ENCODE assay signal across 18 mouse cellular contexts in genomic region chr13:45967371-45967770, GRCm38 (mm10).
"Had no signal": no experiment of that assay in that cellular context is flagged by ENCODE, and none has a peak within 500 bp of the region (broad histone marks: within the 10 kb centered on the region; RNA-seq: fewer than 3 reads in every experiment).

No protein-coding gene starts in this region.

- H3K36me3 ChIP-seq: heart, embryonic 13.5 days; heart, embryonic 15.5 days; hindbrain, embryonic 10.5 days; hindbrain, embryonic 12.5 days; limb, embryonic 13.5 days; limb, embryonic 15.5 days; liver, embryonic 12.5 days had no signal

- H3K27ac ChIP-seq: hindbrain, embryonic 10.5 days; hindbrain, embryonic 12.5 days; hindbrain, embryonic 14.5 days; limb, embryonic 13.5 days; limb, embryonic 15.5 days; liver, embryonic 12.5 days; liver, embryonic 14.5 days had no signal

- H3K27me3 ChIP-seq: heart, embryonic 13.5 days; heart, embryonic 15.5 days; limb, embryonic 15.5 days; liver, embryonic 12.5 days had no signal

- H3K9me3 ChIP-seq: heart, embryonic 13.5 days; heart, embryonic 15.5 days; hindbrain, embryonic 10.5 days; hindbrain, embryonic 12.5 days; limb, embryonic 13.5 days; limb, embryonic 15.5 days; liver, embryonic 12.5 days had no signal

- DNase-seq: gastrocnemius, postnatal 14 days; gastrocnemius, postnatal 36 days; heart, postnatal 36 days; kidney, postnatal 10 days; kidney, postnatal 4 days; layer of hippocampus, postnatal 36 days; left cerebral cortex, postnatal 4 days had no signal

- H3K9ac ChIP-seq: hindbrain, embryonic 12.5 days; hindbrain, embryonic 14.5 days; limb, embryonic 13.5 days; limb, embryonic 15.5 days; liver, embryonic 12.5 days; liver, embryonic 14.5 days had no signal

- ATAC-seq: hindbrain, embryonic 16.5 days; intestine, embryonic 16.5 days; liver, embryonic 12.5 days had no signal
